14 mouse cellular contexts compared by ENCODE assay signal in the genomic region with DNA sequence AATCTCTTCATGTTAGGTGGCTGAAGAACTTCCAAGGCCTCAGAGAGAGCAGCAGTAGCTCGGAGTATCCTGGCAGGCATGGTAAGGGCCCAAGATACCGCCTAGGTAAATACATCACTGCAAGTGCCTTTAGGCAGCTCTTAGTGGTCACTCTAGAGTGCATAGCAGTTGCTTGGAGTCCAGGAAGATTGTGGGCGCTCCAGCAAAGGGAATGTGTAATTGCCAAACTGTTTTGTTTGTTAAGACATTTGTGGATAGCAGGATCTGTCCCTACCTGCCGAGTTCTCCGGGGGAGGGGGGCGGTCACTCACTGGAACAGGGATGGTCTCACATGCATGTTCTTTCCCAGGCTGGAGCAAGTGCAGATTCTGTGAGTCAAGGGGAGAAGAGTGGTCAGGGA.
"Had no signal": no experiment of that assay in that cellular context is flagged by ENCODE, and none has a peak within 500 bp of the region (broad histone marks: within the 10 kb centered on the region; RNA-seq: fewer than 3 reads in every experiment).

No protein-coding gene starts in this region.

- DNase-seq: kidney, adult 8-10 months; kidney, postnatal 10 days; kidney, postnatal 4 days; liver, postnatal 0 days; midbrain, embryonic 14.5 days; thymus, adult 18-20 months; thymus, postnatal 36 days had no signal

- H3K4me2 ChIP-seq: kidney, embryonic 15.5 days; limb, embryonic 12.5 days; limb, embryonic 15.5 days; liver, embryonic 11.5 days; midbrain, embryonic 11.5 days had no signal

- H3K27ac ChIP-seq: liver, embryonic 14.5 days had no signal

- ATAC-seq: intestine, postnatal 0 days; liver, postnatal 0 days had no signal

- H3K9ac ChIP-seq: kidney, embryonic 15.5 days; limb, embryonic 12.5 days; limb, embryonic 15.5 days; liver, embryonic 14.5 days; liver, postnatal 0 days had no signal

- H3K4me3 ChIP-seq: kidney, embryonic 15.5 days; limb, embryonic 12.5 days; limb, embryonic 15.5 days had no signal

- H3K36me3 ChIP-seq: kidney, embryonic 15.5 days; limb, embryonic 12.5 days; limb, embryonic 15.5 days had no signal

- H3K27me3 ChIP-seq: kidney, embryonic 15.5 days; limb, embryonic 12.5 days; limb, embryonic 15.5 days had no signal

- H3K9me3 ChIP-seq: kidney, embryonic 15.5 days; limb, embryonic 12.5 days; limb, embryonic 15.5 days had no signal
